Mouse (Mus musculus) heart, postnatal 4 days (tissue): ENCODE results near the gene Smpd4. TPM values are rescaled to one million over a fixed set of nuclear protein-coding genes. Genes with fewer than 3 reads are reported as not detected.

ENCODE experiments used
- total RNA-seq, 2 experiments: library from RNA; stranded (reverse); gene quantifications; 2 replicates each; pipeline ENCODE4 v1.2.3; 2021

Gene Smpd4
- total RNA-seq, 2 experiments from 2014 or later = 30.9 to 35.4 TPM

Other genes starting within 250 kb of the Smpd4 start
- 10 to 100 TPM; 15.7 to 16.3 TPM for gene Snap29, start 213.4 kb upstream of the Smpd4 start, total RNA-seq
- 10 to 100 TPM; 55.8 to 56.5 TPM for gene Pi4ka, start 213.0 kb upstream of the Smpd4 start, total RNA-seq
- 10 to 100 TPM; 31.6 to 34.4 TPM for gene Crkl, start 167.4 kb upstream of the Smpd4 start, total RNA-seq
- gene Aifm3, start 129.7 kb upstream of the Smpd4 start, total RNA-seq = under 1 TPM; 0.21 to 0.70 TPM
- 10 to 100 TPM; 35.6 to 47.5 TPM for gene Lztr1, start 110.7 kb upstream of the Smpd4 start, total RNA-seq
- 10 to 100 TPM; 17.5 to 20.9 TPM for gene Thap7, start 88.2 kb upstream of the Smpd4 start, total RNA-seq
- gene Lrrc74b, start 58.1 kb upstream of the Smpd4 start, total RNA-seq = not detected
- gene P2rx6, start 57.5 kb upstream of the Smpd4 start, total RNA-seq = under 1 TPM; 0.27 to 0.36 TPM
- gene Slc7a4, start 36.1 kb upstream of the Smpd4 start, total RNA-seq = 1 to 10 TPM; 3.8 to 4.1 TPM
- gene Ccdc74a, start 27.1 kb downstream of the Smpd4 start, total RNA-seq = 1 to 10 TPM; 2.0 to 2.1 TPM
- 10 to 100 TPM; 40.4 to 44.4 TPM for gene Med15, start 113.5 kb downstream of the Smpd4 start, total RNA-seq
- gene Klhl22, start 140.3 kb downstream of the Smpd4 start, total RNA-seq = 10 to 100 TPM; 24.6 to 25.1 TPM
- gene Scarf2, start 177.9 kb downstream of the Smpd4 start, total RNA-seq = 10 to 100 TPM; 16.6 to 17.7 TPM
- gene B830017H08Rik, start 213.8 kb downstream of the Smpd4 start, total RNA-seq = not detected
- gene Car15, start 219.0 kb downstream of the Smpd4 start, total RNA-seq = 1 to 10 TPM; 1.4 to 1.6 TPM